Mouse (Mus musculus): ENCODE measurements at regions not wholly inside any gene's neighbourhood (a gene's known extent, or its start where the extent isn't known, plus 50 kb on each side); places are given as distances from the start of the nearest gene placed in this dataset.
A peak's percentile ranks its signal among the peaks of the same experiment; 100 is the strongest.

- H3K4me3 ChIP-seq (ENCODE audit: low read depth, low read length): no peak overlapping the region
- no peak overlapping the region for H3K4me2 ChIP-seq
- no peaks in the 10 kb centered on the region for H3K9me3 ChIP-seq (ENCODE audit: control insufficient read depth, low read length)
- no peak for ATAC-seq (ENCODE audit: low FRiP score)
- H3K27ac ChIP-seq (ENCODE audit: low read depth, low read length): no peak overlapping the region
- WGBS: 80% methylated on average over 6 of the region's 6 CpGs
- H3K4me1 ChIP-seq (ENCODE audit: control insufficient read depth, insufficient read depth, low read length): no peaks in the 10 kb centered on the region
- DNase-seq (ENCODE audit: low spot score, missing footprints): no peak
- H3K36me3 ChIP-seq (ENCODE audit: control insufficient read depth, insufficient read depth, low read length): no peaks in the 10 kb centered on the region
- H3K27me3 ChIP-seq (ENCODE audit: control insufficient read depth, insufficient read depth, low read length): no peaks in the 10 kb centered on the region
- H3K9ac ChIP-seq (ENCODE audit: low read length): no peak overlapping the region
These were observed 312.5 kb upstream of the Gm11146 start for GRCm38 (mm10) chr16:77914160-77915070.

GRCm38 (mm10) chr16:77894247-77894646, 292.4 kb upstream of the Gm11146 start:
- Histone ChIP-seq H3K4me2 (no peak overlapping the region), H3K36me3 (ENCODE audit: control insufficient read depth, insufficient read depth, low read length) (no peaks in the 10 kb centered on the region), H3K9ac (ENCODE audit: low read length) (no peak overlapping the region), H3K27me3 (ENCODE audit: control insufficient read depth, insufficient read depth, low read length) (no peaks in the 10 kb centered on the region), H3K4me3 (ENCODE audit: low read depth, low read length) (no peak overlapping the region), H3K27ac (ENCODE audit: low read depth, low read length) (peak overlapping the region; percentile 44; the same call in 1 of the 2 replicates), H3K4me1 (ENCODE audit: control insufficient read depth, insufficient read depth, low read length) (no peaks in the 10 kb centered on the region), H3K9me3 (ENCODE audit: control insufficient read depth, low read length) (no peaks in the 10 kb centered on the region)
- WGBS: 59% methylated on average over 2 of the region's 2 CpGs
- DNase-seq (ENCODE audit: low spot score, missing footprints) (no peak), ATAC-seq (ENCODE audit: low FRiP score) (peak; percentile 40; the same call in 1 of the 2 replicates)

- WGBS: 68% methylated on average over 2 of the region's 2 CpGs
- Histone ChIP-seq H3K9ac (ENCODE audit: low read length) (no peak overlapping the region), H3K4me3 (ENCODE audit: low read depth, low read length) (no peak overlapping the region), H3K9me3 (ENCODE audit: control insufficient read depth, low read length) (no peaks in the 10 kb centered on the region), H3K4me2 (no peak overlapping the region), H3K27me3 (ENCODE audit: control insufficient read depth, insufficient read depth, low read length) (no peaks in the 10 kb centered on the region), H3K4me1 (ENCODE audit: control insufficient read depth, insufficient read depth, low read length) (no peaks in the 10 kb centered on the region), H3K27ac (ENCODE audit: low read depth, low read length) (no peak overlapping the region), H3K36me3 (ENCODE audit: control insufficient read depth, insufficient read depth, low read length) (no peaks in the 10 kb centered on the region)
- DNase-seq (ENCODE audit: low spot score, missing footprints) (peak; percentile 84), ATAC-seq (ENCODE audit: low FRiP score) (no peak)
These were observed 291.8 kb upstream of the Gm11146 start for GRCm38 (mm10) chr16:77893690-77894089.

- no peak for ATAC-seq (ENCODE audit: low FRiP score)
- no peak overlapping the region for H3K4me3 ChIP-seq (ENCODE audit: low read depth, low read length)
- no peaks in the 10 kb centered on the region for H3K4me1 ChIP-seq (ENCODE audit: control insufficient read depth, insufficient read depth, low read length)
- H3K9me3 ChIP-seq (ENCODE audit: control insufficient read depth, low read length): no peaks in the 10 kb centered on the region
- H3K27me3 ChIP-seq (ENCODE audit: control insufficient read depth, insufficient read depth, low read length): no peaks in the 10 kb centered on the region
- H3K9ac ChIP-seq (ENCODE audit: low read length): no peak overlapping the region
- DNase-seq (ENCODE audit: low spot score, missing footprints): no peak
- H3K4me2 ChIP-seq: no peak overlapping the region
- H3K27ac ChIP-seq (ENCODE audit: low read depth, low read length): no peak overlapping the region
- WGBS: 90% methylated on average over 2 of the region's 2 CpGs
- H3K36me3 ChIP-seq (ENCODE audit: control insufficient read depth, insufficient read depth, low read length): no peaks in the 10 kb centered on the region
These were observed 290.8 kb upstream of the Gm11146 start for GRCm38 (mm10) chr16:77892731-77893130.

- no peaks in the 10 kb centered on the region for H3K27me3 ChIP-seq (ENCODE audit: control insufficient read depth, insufficient read depth, low read length)
- no peak overlapping the region for H3K9ac ChIP-seq (ENCODE audit: low read length)
- no peaks in the 10 kb centered on the region for H3K9me3 ChIP-seq (ENCODE audit: control insufficient read depth, low read length)
- H3K4me1 ChIP-seq (ENCODE audit: control insufficient read depth, insufficient read depth, low read length): peaks cover 8% of the 10 kb centered on the region
- DNase-seq (ENCODE audit: low spot score, missing footprints) (no peak), ATAC-seq (ENCODE audit: low FRiP score) (no peak)
- H3K36me3 ChIP-seq (ENCODE audit: control insufficient read depth, insufficient read depth, low read length): no peaks in the 10 kb centered on the region
- H3K4me3 ChIP-seq (ENCODE audit: low read depth, low read length): no peak overlapping the region
- WGBS: 92% methylated on average over 11 of the region's 11 CpGs
- H3K27ac ChIP-seq (ENCODE audit: low read depth, low read length): no peak overlapping the region
- no peak overlapping the region for H3K4me2 ChIP-seq
These were observed 287.5 kb upstream of the Gm11146 start for GRCm38 (mm10) chr16:77889348-77889747.

GRCm38 (mm10) chr16:77885060-77885679, 283.3 kb upstream of the Gm11146 start:
- peak; percentile 95 for ATAC-seq (ENCODE audit: low FRiP score)
- H3K27me3 ChIP-seq (ENCODE audit: control insufficient read depth, insufficient read depth, low read length): no peaks in the 10 kb centered on the region
- H3K4me2 ChIP-seq: no peak overlapping the region; the same call in 1 of the 2 replicates

GRCm38 (mm10) chr16:77884495-77884894, 282.6 kb upstream of the Gm11146 start:
- 90% methylated on average over 9 of the region's 9 CpGs for WGBS
- Histone ChIP-seq H3K4me1 (ENCODE audit: control insufficient read depth, insufficient read depth, low read length) (peaks cover 8% of the 10 kb centered on the region), H3K4me3 (ENCODE audit: low read depth, low read length) (no peak overlapping the region), H3K4me2 (no peak overlapping the region), H3K27ac (ENCODE audit: low read depth, low read length) (no peak overlapping the region), H3K27me3 (ENCODE audit: control insufficient read depth, insufficient read depth, low read length) (no peaks in the 10 kb centered on the region), H3K9me3 (ENCODE audit: control insufficient read depth, low read length) (no peaks in the 10 kb centered on the region), H3K36me3 (ENCODE audit: control insufficient read depth, insufficient read depth, low read length) (no peaks in the 10 kb centered on the region), H3K9ac (ENCODE audit: low read length) (no peak overlapping the region)
- no peak for DNase-seq (ENCODE audit: low spot score, missing footprints)
- no peak for ATAC-seq (ENCODE audit: low FRiP score)

More at GRCm38 (mm10) chr16:77885060-77885679, 283.3 kb upstream of the Gm11146 start:
- DNase-seq (ENCODE audit: low spot score, missing footprints): peak; percentile 93
- Histone ChIP-seq H3K36me3 (ENCODE audit: control insufficient read depth, insufficient read depth, low read length) (no peaks in the 10 kb centered on the region), H3K9me3 (ENCODE audit: control insufficient read depth, low read length) (no peaks in the 10 kb centered on the region), H3K27ac (ENCODE audit: low read depth, low read length) (peak overlapping the region; percentile 75), H3K4me3 (ENCODE audit: low read depth, low read length) (no peak overlapping the region), H3K9ac (ENCODE audit: low read length) (peak overlapping the region; percentile 40; the same call in 1 of the 2 replicates), H3K4me1 (ENCODE audit: control insufficient read depth, insufficient read depth, low read length) (peaks cover 8% of the 10 kb centered on the region)
- WGBS: 36% methylated on average over 15 of the region's 15 CpGs

GRCm38 (mm10) chr16:77877006-77877405, 275.1 kb upstream of the Gm11146 start:
- Histone ChIP-seq H3K4me1 (ENCODE audit: control insufficient read depth, insufficient read depth, low read length) (no peaks in the 10 kb centered on the region), H3K4me3 (ENCODE audit: low read depth, low read length) (no peak overlapping the region), H3K36me3 (ENCODE audit: control insufficient read depth, insufficient read depth, low read length) (no peaks in the 10 kb centered on the region), H3K27me3 (ENCODE audit: control insufficient read depth, insufficient read depth, low read length) (no peaks in the 10 kb centered on the region), H3K4me2 (no peak overlapping the region), H3K9ac (ENCODE audit: low read length) (no peak overlapping the region), H3K9me3 (ENCODE audit: control insufficient read depth, low read length) (no peaks in the 10 kb centered on the region), H3K27ac (ENCODE audit: low read depth, low read length) (no peak overlapping the region)
- DNase-seq (ENCODE audit: low spot score, missing footprints) (no peak), ATAC-seq (ENCODE audit: low FRiP score) (no peak)
- 94% methylated on average over 1 of the region's 1 CpGs for WGBS

GRCm38 (mm10) chr16:77863246-77863645, 261.4 kb upstream of the Gm11146 start:
- H3K36me3 ChIP-seq (ENCODE audit: control insufficient read depth, insufficient read depth, low read length): no peaks in the 10 kb centered on the region
- no peaks in the 10 kb centered on the region for H3K27me3 ChIP-seq (ENCODE audit: control insufficient read depth, insufficient read depth, low read length)
- 91% methylated on average over 5 of the region's 5 CpGs for WGBS
- no peak overlapping the region for H3K27ac ChIP-seq (ENCODE audit: low read depth, low read length)
- DNase-seq (ENCODE audit: low spot score, missing footprints) (no peak), ATAC-seq (ENCODE audit: low FRiP score) (no peak)
- H3K4me3 ChIP-seq (ENCODE audit: low read depth, low read length): no peak overlapping the region
- no peak overlapping the region for H3K4me2 ChIP-seq
- no peak overlapping the region for H3K9ac ChIP-seq (ENCODE audit: low read length)
- H3K9me3 ChIP-seq (ENCODE audit: control insufficient read depth, low read length): no peaks in the 10 kb centered on the region
- H3K4me1 ChIP-seq (ENCODE audit: control insufficient read depth, insufficient read depth, low read length): no peaks in the 10 kb centered on the region

Measured in midbrain, embryonic 11.5 days (tissue).